Mouse (Mus musculus) c-Kit-positive CD71-positive TER-119-positive erythroid progenitor cells, embryonic 14.5 days (primary cell): ENCODE data around the gene Dnajc12.
"Not testable (repeated sequence)": the region's sequence is repeated elsewhere in the genome, so short reads cannot be mapped to it uniquely, and the experiment has no call there.

Experiments
- DNase-seq: peaks from one replicate; pipeline ENCODE4 v3.0.0-alpha.2; 2013; ENCODE audit warnings: low spot score

Gene Dnajc12

GRCm38 (mm10) chr10:63382372-63383279 lies at the start of gene Dnajc12:
Dnajc12 (plus strand) TSS chr10:63382443.
- peak; percentile 92 for DNase-seq

- no peak for DNase-seq
Observed at GRCm38 (mm10) chr10:63336901-63337300, 45.3 kb upstream of the Dnajc12 start.

- DNase-seq, result peak; percentile 6
Observed at GRCm38 (mm10) chr10:63337326-63337725, 44.9 kb upstream of the Dnajc12 start.

GRCm38 (mm10) chr10:63337951-63338836 lies 44.0 kb upstream of the Dnajc12 start:
- peak; percentile 36 for DNase-seq

- peak; percentile 92 for DNase-seq
Observed at GRCm38 (mm10) chr10:63338914-63339643, 43.2 kb upstream of the Dnajc12 start.

- no peak for DNase-seq
Observed at GRCm38 (mm10) chr10:63341351-63341750, 40.9 kb upstream of the Dnajc12 start.

- no peak for DNase-seq
Observed at GRCm38 (mm10) chr10:63344751-63345150, 37.5 kb upstream of the Dnajc12 start.

GRCm38 (mm10) chr10:63348291-63348690 lies 34.0 kb upstream of the Dnajc12 start:
- no peak for DNase-seq

- DNase-seq, result no peak
Observed at GRCm38 (mm10) chr10:63350666-63351065, 31.6 kb upstream of the Dnajc12 start.

- not testable (repeated sequence) for DNase-seq
Observed at GRCm38 (mm10) chr10:63351099-63351498, 31.1 kb upstream of the Dnajc12 start.

GRCm38 (mm10) chr10:63352111-63352510 lies 30.1 kb upstream of the Dnajc12 start:
- DNase-seq, result no peak

- DNase-seq, result no peak
Observed at GRCm38 (mm10) chr10:63360502-63360901, 21.7 kb upstream of the Dnajc12 start.

- DNase-seq, result no peak
Observed at GRCm38 (mm10) chr10:63365918-63366455, 16.3 kb upstream of the Dnajc12 start.

GRCm38 (mm10) chr10:63367386-63367785 lies 14.9 kb upstream of the Dnajc12 start:
- no peak for DNase-seq

- no peak for DNase-seq
Observed at GRCm38 (mm10) chr10:63368041-63368440, 14.2 kb upstream of the Dnajc12 start.

GRCm38 (mm10) chr10:63376303-63376702 lies 5.9 kb upstream of the Dnajc12 start:
- no peak for DNase-seq

- DNase-seq, result peak; percentile 75
Observed at GRCm38 (mm10) chr10:63377468-63377867, 4.8 kb upstream of the Dnajc12 start.

- DNase-seq, result no peak
Observed at GRCm38 (mm10) chr10:63378948-63379680, 3.1 kb upstream of the Dnajc12 start.

- peak; percentile 17 for DNase-seq
Observed at GRCm38 (mm10) chr10:63381498-63382280, 554 bp upstream of the Dnajc12 start, which contains the start of gene Sirt1. Sirt1 (minus strand) TSS chr10:63381704.

- not testable (repeated sequence) for DNase-seq
Observed at GRCm38 (mm10) chr10:63385897-63386296, 3.7 kb downstream of the Dnajc12 start.
